Mouse (Mus musculus) left cerebral cortex, adult 9 months (tissue): Measurements from ENCODE around the gene Ubash3b.
A peak's percentile ranks its signal among the peaks of the same experiment; 100 is the strongest.

ENCODE experiments used
- DNase-seq, 2 experiments: peaks; one replicate each; pipeline ENCODE4 v3.0.0; 2022; ENCODE audit warnings: low spot score in 2 of 2

Ubash3b gene

DNA sequence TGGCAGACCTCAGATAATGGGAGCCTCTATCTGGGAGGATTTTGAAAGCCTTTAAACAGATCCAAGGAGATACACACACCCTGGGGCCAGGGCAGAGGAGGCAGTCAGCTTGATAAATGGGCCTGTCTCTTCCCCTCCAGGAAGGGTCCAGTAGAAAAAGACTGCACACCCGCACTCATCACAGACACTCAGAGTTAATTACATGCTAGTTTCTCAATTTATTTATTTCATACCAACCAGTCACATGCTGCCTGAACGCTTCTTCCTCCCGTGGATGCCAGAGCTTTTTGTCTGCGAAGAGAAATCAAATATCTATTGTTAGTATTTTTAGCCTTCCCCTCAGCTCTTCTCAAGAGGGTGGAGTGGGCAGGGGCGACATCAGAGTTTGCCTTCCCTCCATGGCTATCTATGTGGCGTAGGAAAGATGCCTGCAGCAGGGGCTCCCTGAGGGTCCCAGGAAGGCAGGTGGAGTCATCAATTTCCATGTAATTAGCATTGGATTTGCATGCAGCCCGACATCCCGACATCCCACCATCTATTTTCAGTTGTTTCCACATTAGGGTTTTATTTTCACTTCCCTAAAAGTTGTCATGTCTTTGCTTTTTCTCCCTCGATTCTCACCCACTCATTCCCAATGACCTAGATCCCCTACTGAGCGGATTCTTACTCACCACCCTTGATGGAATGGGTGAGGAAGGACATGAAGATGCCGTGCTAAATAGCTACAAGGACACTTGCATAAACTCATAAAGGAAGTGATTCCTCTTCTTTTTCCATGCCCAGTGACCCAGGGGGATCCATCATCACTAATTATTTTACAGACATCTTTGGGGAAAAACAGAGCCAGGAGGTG, 110.2 kb downstream of the Ubash3b start:
- DNase-seq, result no peak

DNA sequence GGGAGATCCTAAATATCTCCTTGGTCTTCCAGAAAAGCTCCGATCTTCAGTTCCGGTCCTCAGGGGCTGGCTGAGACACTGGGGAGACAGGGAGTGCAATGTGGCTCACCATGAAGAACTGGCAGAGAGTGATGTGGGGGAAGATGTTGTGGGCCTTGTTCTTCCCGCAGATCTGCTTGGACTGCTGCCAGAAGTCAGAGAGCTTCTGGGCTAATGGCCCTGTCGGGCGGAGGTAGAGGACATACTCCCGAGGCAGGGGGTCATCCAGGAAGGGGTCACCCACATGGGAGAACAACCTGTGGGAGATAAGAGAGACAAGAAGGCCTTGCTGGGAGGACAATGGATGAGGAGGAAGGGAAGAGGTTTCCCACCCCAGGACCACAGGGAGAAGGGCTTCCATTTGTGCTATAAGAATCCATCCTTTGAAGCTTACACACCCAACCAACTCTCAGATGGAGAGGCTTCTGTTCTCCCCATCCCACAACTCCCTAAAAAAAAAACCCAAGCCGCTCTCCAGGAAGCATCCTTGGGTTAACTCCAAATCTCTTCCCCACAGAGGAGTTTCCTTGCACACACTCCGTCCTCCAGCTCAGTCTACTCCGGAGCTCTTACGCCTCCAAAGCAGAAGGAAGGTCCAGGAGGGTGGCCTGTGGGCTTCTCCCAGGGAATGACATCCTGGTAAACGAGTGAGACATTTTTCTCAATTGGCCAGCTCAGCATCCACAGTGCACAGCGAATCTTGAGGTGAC, 111.0 kb downstream of the Ubash3b start:
- peak in 1 of 2 experiments; percentile 62 for DNase-seq

DNA sequence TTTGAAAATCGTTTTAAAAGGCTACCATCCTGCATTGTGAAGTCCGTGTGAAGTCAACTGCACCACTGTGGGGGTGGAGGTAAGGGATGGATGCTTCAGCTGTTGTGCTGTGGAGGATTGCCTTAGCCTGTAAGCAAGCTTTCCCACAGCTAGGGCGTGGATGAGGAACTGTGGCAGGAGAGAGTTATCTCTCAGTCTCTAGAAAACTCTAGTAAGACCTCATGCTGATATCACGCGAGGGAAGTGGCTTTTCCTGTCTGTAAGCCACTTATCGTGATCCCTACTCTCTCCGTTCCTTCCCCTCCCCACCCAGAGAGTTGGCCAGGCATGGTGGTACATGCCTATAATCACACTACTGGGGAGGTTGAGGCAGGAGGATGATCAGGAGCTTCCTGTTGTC, 112.2 kb downstream of the Ubash3b start:
- DNase-seq, result no peak

DNA sequence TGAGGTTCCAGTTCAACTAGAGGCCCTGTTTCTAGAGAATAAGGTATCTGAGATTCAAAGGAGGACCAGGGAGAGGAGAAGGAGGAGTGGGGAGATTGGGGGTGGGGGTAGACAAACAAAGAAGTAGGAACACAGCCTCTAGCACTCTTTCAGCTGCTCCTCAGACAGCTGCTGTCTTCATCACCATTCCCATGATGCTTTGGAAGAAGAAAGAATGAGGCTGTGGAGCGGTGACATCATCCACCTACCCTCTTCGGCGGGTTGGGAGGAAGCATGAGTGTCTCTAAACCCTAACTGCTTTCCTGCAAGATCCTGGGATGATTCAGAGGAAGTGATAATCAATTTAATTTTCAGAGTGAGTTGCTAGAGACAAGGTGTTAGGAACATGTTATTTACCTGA, 112.7 kb downstream of the Ubash3b start:
- no peak for DNase-seq

DNA sequence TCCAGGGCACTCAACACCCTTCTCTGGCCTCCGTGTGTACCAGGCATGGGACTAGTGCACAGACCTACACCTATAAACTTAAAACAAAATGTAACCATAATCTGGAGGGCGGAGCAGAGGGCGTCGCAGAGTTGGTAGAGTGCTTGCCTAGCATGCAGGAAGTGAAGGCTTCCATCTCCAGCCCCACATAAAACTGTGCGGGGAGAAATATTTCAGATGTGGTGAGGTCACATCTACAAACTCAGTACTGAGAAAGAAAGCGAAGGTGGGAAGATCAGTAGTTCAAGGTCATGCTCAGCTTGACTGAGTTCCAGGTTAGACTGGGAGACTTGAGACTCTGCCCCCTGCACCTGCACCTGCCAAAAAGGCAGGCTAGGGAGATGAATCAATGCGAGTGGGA, 113.3 kb downstream of the Ubash3b start:
- DNase-seq, result no peak

DNA sequence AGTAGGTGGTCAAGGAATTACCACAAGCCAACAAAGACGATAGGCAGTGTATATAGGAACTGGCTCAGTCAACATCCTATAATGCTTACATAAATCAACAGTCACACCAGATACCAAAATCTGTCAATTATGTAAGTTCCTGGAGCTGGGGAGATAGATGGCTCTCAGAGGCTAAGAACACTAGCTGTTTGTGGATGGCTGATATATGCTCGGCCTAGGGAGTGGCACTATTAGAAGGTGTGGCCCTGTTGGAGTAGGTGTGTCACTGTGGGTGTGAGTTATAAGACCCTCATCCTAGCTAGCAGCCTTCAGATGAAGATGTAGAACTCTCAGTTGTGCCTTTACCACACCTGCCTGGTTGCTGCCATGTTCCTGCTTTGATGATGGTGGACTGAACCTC, 113.8 kb downstream of the Ubash3b start:
- DNase-seq, result no peak

DNA sequence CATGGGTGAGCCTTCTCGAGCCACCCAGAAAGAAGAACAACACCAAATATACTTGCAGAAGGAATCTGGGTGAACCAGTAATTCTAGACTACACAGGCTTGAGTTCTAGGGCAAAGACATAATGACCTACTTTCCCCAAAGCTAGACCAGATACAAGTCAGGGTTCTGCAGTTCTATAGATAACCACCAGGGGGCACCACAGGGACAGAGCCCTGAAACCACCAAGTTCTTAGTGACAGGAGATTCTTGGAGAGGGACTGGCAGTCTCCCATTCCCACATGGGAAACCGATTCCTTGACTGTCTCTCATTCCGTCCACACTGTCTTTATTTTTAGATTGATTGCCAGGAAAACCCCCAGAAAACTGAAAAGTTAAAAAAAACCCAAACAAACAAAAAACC, 116.9 kb downstream of the Ubash3b start:
- DNase-seq, result peak in 1 of 2 experiments; percentile 96

DNA sequence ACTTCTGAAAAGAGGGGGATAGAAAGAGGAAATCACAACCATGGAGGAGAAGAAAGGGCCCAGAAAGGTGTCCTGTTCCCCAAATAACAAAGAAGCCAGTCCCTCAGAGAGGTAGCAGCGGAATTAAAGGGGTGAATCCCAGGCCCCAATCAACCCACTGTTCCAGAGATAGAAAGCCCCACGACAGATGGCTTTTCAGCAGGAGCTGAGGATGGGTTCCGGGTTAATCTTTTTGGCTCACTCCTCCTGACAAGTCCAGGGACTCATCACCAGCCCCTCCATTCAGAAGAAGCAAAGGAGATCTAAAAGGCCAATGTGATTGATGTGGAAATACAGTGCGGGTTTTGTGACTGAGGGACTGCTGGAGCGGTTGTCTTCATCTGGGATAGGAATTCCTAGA, 117.9 kb downstream of the Ubash3b start:
- no peak for DNase-seq

DNA sequence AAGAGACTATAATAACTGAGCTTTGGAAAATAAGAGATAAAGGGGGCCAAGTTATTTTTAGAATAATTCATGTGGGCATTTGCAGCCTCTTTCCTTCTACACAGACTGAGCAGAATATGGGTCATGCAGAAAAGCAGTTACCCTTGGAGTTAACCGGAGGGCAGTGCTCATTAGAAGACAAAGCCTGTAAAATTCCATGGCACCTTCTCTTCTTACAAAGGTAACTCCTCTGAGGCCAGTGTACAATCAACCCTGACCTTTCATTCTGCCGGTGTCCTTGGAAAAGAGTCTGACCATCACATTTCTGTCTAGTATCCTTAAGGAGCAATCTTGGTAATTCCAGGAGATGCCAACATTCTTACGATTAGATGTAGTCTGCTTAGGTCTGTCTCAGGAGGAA, 120.1 kb downstream of the Ubash3b start:
- no peak for DNase-seq

DNA sequence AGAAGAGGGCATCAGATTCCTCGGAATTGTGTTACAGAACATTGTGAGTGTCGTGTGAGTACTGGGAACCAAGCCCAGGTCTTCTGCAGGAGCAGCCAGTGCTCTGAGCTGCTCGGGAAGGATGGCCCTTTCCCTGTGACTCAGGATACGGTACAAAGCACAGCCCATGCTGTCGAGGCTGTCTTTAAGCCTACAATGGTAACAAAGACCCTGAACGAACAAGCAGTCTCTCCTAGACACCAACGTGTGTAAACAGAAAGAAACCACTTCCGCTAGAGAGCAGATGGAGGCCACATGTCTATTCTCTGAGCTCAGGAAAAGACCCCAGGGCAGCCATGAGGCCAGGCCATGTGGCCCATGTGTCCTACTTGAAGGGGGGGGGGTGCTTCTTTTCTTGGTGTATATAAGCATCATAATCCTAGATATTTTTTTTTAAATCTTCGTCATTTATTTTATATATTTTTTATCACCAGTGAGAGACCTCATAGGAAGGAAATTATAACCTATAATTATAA, 123.3 kb downstream of the Ubash3b start:
- DNase-seq, result no peak

DNA sequence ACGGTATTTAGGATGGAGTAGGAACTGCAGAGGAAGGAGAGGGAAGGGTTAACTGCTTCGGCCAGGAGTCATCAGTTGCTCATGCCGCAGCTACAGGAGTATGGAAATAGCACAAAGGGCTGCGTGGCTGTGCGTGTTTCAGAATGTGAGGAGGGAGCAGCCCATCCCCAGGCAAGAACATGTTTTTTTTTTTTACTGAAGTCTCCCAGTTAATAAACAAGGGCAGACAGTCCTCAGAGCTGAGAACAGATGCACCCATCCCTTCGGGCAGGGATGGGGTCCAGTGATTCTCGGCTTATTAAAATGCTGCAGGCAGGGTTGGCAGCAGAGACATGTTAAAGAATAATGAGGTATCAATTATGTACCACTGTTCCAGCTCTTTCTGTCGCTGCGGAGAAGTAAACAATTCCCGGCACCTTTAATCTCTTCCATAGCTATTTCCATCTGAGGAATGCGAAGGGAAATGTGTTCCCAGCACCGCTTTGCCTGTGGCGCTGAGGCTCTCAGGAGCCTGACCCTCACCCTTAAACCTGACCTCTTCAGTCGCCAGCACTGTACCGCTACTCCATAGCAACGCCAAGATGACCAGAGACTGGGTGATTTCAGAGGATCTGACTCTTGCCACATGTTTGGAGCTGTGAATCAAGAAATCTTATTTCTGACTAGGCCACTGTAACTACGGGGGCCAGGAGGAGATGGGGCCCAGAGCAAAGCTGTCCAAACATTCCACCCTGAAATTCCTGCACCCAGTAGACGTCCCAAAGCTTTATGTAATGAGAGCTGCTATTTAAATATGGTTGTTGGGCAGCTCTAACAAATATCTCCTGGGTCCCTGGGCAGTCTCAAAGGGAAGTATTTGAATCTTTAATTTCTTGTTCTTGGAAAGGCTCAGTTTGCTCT, 129.7 kb downstream of the Ubash3b start:
- DNase-seq, result no peak

DNA sequence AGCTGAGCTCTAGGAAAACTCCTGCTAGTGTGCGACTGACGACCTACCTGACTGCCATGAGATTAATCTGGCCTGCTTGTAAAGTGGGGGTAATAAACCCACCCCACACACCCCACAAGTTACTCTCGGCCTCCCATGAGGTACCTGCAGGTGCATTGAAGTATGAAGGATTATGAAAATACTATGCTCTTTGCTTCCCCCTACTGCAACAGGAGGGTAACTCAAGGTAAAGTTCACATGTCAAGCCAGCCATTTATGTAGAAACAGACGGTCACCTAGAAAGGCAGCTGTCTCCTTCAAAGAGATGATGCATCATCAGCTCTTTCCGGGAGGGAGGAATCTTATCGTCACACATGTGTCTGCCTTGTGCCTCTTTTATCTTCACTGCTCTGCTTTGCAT, 131.7 kb downstream of the Ubash3b start:
- no peak for DNase-seq

DNA sequence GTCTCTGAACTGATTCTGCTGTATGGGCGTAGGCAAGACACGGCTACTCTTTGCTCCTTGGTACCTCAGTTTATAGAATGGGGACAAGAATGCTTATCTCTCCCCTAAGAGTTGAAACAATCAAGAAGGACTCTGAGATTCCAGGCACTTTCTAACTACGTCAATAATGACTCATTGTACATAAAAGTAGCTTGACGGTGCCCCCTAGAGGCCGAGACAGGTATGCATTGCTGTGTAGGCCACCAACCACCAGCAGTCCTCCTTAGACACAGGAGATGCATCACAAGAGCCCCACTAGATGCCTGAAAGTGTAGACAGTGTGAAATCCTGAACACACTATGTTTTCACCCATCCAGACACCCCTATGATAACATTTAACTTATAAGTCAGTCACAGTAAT, 133.0 kb downstream of the Ubash3b start:
- DNase-seq, result peak in 1 of 2 experiments; percentile 62

DNA sequence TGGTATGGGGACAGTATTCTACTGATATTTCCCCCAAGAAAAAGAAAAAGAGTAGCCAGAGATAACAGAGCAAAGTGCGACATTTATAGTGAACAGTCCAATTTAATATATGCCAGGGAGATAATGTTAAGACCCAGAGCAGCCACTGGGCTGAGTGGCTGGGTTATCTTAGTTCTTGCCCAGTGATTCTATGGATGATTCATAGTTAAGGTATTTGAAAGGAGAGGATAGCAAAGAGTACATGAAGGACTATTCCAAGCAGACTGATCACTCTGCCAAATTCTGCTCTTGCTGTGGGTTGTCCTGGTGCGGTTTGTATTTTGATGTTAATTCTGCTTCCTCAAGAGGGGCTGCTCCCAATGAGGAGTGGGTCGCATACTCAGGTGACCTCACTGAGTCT, 139.8 kb downstream of the Ubash3b start:
- DNase-seq, result no peak

DNA sequence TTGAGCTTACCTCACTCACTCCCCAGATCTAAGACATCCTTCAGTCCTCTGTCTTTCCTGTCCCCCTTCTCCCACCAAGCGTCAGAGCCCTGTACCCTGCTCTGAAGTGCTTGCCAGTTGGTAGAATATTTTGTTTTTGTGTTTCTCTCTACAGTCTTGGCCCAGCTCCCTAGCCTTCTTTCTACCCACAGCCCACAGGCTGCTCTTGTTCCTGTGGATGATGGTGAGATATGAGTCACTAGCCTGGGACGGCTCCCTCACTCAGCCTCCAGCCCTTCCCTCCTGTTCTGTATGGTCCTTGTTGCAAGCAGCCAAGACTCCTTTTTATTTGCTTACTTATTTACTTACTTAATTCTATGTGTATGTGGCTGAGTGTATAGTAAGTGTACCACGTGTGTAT, 141.0 kb downstream of the Ubash3b start:
- peak in 1 of 2 experiments; percentile 58 for DNase-seq

DNA sequence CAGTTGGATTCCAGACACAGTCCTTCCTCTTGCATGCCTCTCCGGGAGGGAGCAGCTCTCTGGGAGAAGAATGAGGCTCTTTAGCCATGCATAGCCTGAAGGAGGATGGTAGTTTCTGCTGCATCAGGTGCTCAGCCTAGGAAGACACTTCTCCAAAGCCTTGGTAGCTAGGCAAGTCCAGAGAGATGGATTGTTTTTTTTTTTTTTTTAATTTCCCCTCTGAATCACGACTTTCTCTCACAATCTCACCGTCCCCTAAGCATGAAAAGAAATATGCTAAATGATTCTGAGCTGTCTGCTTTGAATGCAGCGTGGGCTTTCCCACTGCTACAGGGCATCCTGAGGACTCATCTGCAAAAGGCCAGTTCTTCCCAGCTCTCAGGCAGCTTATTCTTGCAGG, 147.0 kb downstream of the Ubash3b start:
- peak in 1 of 2 experiments; percentile 11 for DNase-seq

DNA sequence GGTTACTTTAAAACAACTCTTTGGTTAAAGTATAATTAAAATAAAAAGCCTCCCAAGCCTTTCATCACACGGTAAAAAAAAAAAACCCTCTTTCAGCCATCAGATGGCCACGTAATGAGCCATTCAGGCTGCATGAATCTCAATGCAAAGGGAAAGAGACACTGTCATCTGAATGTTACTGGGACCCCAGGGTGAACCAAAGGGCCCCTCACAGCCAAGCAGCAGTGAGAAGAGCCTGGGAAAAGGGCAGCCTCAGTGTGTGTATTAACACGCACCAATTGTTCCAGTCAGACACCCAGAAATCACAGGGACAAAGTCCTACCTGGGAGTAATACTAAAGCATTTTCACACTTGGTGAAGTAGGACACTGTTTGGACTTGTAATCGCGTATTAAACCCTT, 149.0 kb downstream of the Ubash3b start:
- DNase-seq, result no peak

DNA sequence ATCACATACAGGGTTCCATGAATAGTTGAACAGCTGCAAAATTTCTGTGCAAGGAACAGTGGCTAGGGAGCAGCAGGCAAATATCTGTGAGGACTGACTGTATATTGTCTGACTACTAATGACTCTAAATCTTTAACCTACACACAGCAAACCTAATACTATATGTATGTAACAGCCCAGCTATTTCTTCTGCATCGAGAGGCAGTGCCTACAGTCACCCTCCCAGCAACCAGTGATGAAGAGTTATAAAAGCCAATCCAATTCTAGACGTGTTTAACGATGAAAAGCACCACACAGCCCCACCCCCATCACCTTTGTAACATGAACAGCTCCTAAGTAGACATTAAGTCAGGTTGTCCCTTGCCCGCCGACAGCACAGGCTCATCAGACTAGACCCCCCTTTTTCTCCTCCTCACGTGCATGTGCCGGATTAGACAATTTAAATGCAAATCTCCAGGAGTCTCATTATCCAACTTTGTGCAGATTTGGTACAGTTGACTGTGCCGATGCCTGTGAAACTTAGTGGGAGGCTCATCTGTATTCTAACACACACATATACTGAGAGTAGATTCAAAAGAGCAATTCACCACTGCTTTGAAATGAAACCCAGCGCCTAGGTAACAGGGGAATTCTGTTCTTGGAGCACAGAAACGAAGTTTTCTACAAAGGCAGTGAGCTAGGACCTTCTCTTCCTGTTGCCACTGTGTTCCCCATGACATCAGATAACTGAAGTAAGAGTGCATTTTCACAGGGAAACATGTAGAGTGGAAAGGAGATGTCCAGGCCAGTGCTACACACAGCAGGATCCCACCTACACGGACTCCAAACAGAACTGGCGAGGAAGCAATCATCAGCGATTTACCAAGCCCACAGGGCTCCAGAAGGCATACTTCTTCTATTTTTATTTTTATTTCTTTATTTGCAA, 149.7 kb downstream of the Ubash3b start:
- DNase-seq, result peak in 1 of 2 experiments; percentile 49

DNA sequence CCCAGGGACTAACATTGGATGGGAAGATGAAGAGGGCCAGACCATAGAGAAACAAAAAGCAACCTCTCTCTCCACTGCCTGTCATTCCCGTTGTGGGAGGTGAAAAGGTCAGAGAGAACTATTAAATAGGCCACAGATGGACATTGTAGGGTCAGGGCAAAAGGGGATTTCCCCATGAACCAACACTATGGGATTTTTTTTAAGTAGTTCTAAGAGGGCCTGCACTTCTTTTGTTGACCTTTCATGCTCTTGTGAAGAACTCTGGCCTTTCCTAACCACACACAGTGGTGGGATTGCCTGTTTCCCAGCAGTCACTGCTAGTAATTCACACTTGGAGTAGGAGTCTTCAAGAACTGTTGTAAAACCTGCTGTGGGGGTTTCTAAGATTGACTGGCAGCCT, 153.7 kb downstream of the Ubash3b start:
- DNase-seq, result no peak

DNA sequence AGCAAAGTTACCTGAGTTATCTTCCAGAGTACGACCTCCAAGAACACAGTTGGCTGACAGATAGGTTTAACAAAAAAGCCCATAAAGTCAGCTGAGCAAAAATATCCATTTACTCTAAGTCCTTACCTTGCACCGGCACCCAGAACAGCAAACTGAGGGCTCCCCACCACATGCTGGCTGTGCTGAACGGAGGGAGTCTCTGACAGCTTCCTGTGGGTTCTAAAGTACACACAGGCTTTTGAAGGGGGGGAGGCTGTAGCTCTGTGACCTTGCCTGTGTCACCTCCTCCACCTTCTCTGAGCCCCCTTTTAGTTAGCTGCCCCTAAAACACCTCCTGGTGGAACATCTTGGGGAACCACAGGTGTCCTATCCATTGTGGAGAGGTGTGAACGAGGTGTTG, 157.1 kb downstream of the Ubash3b start, which contains the start of gene Crtam:
Gene Crtam, minus strand, starts transcription at position 214 of the 400 bp plus-strand sequence.
- DNase-seq, result no peak
